Mouse (Mus musculus): ENCODE measurements around the gene Fbrsl1.

DNA sequence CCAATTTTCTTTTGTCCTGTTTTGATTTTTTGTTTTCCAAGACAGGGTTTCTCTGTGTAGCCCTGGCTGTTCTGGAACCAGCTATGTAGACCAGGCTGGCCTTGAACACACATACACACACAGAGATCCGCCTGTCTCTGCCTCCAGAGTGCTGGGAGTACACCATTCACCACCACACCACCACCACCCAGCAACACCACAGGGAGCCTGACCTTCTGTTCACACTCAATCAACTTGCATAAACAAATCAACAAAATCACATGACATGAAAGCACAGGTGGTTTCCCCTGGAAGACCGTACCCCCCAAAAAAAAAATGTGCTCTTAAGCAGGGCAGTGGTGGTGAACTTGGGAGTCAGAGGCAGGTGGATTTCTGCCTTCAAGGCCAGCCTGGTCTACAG, 3.8 kb downstream of the Fbrsl1 start:
- TF ChIP-seq CTCF (IDR thresholded peaks at IDR 0.05; ENCODE audit: control insufficient read depth, insufficient read depth, insufficient replicate concordance, low read depth, low read length), result no peak
- no peak for TF ChIP-seq POLR2A (IDR thresholded peaks at IDR 0.05; ENCODE audit: control insufficient read depth, low read depth, low read length)

All from testis, adult 2 months (tissue).